Mouse (Mus musculus): ENCODE data around the gene Rpl37.

DNA sequence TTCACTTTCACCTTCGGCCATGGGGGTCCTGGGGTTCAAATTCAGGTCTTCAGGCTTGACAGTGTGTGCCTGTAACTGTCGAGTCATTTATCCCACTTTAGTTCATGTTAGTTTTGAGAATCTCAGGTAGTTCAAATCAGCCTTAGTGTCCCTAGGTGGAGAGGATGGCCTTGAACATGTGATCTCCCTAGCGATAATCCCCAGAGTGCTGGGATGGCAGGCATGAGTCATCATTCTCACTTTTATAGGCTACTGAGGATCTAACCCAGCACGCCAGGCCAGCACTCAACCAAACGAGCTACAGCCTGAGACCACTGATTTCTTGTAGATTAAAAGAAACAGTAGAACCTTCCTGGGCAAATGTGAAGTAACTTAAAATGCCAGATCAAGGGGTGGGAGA is 25.6 kb downstream of the Rpl37 start:
- TF ChIP-seq CTCF (IDR thresholded peaks at IDR 0.05; ENCODE audit: low read depth): no peak
- no peak for TF ChIP-seq EP300 (IDR thresholded peaks at IDR 0.05; ENCODE audit: low read depth)
